Mouse (Mus musculus): ENCODE data around the gene Mtx2.

DNA sequence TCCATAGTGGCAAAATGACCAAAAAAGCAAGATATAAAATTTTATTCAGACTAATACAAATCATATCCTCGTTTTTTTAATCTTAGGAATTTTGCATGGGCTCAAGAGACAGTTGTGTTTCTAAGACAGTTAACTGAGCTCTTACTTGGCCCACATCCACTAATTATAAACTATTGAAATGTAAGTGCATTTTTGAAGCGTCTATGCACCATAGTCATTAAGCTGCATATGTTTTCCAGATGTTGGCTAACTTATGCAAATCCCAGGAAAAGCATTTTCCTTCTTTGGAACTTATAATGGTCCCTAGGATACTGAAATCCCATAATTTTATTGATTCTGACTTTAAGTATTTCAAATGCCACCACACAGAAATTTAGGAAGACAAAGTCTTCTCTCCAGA lies 68.5 kb downstream of the Mtx2 start:
- no peak for TF ChIP-seq CTCF (IDR thresholded peaks at IDR 0.05; ENCODE audit: extremely low read depth, insufficient read depth, insufficient read length, insufficient replicate concordance)
- TF ChIP-seq POLR2A (IDR thresholded peaks at IDR 0.05; ENCODE audit: low read depth, low read length): no peak

All from spleen, adult 2 months (tissue).